Mouse (Mus musculus) liver, embryonic 14.5 days (tissue): Measurements from ENCODE around the gene Syt7. TPM values are rescaled to one million over a fixed set of nuclear protein-coding genes. Genes with fewer than 3 reads are reported as not detected.
A peak's percentile ranks its signal among the peaks of the same experiment; 100 is the strongest.

ENCODE experiments used
- ATAC-seq: fragments of 200-750 bp; cut with Nextera tagmentation; 2 replicates; pipeline ENCODE4 v1.8.0; 2017; ENCODE audit warnings: moderate number of reproducible peaks, mild to moderate bottlenecking, moderate library complexity; ENCODE audit not compliant: insufficient read depth
- DNase-seq, 3 experiments: peaks; one replicate each; pipeline ENCODE4 v3.0.0-alpha.2; 2012 to 2013; ENCODE audit warnings: low read depth in 3 of 3, low spot score in 3 of 3
- H3K27ac ChIP-seq: fragments of 300-500 bp; sonication (generic); 2 replicates; pipeline ENCODE4 v1.5.1; 2014; ENCODE audit warnings: moderate library complexity, mild to moderate bottlenecking, control low read depth, inconsistent platforms
- H3K27me3 ChIP-seq: fragments of 300-500 bp; sonication (generic); 2 replicates; pipeline ENCODE4 v1.6.1; 2014; ENCODE audit warnings: mild to moderate bottlenecking, low read length, moderate library complexity; ENCODE audit not compliant: control insufficient read depth, insufficient read depth
- H3K36me3 ChIP-seq: fragments of 300-500 bp; sonication (generic); replicated peaks from 2 replicates; pipeline ENCODE4 v1.6.1; 2014; ENCODE audit warnings: low read depth; ENCODE audit not compliant: control insufficient read depth, insufficient read depth
- H3K4me1 ChIP-seq, 2 experiments: fragments of 200-500 bp in 1 of 2; fragments of 300-500 bp in 1 of 2; sonication (generic) in 1 of 2; replicated peaks; 2 replicates each; pipeline ENCODE4 v1.6.1; 2012 to 2014; ENCODE audit warnings: antibody characterized with exemption in 1 of 2, inconsistent platforms in 1 of 2, low read length in 1 of 2; ENCODE audit not compliant: control insufficient read depth in 2 of 2, insufficient read depth in 2 of 2
- H3K4me2 ChIP-seq: fragments of 300-500 bp; sonication (generic); 2 replicates; pipeline ENCODE4 v1.6.1; 2014; ENCODE audit warnings: low read depth, mild to moderate bottlenecking, control low read depth, moderate library complexity
- H3K4me3 ChIP-seq, 2 experiments: fragments of 200-500 bp in 1 of 2; fragments of 300-500 bp in 1 of 2; sonication (generic) in 1 of 2; 2 replicates each; pipeline ENCODE4 v1.5.1; 2012 to 2014; ENCODE audit warnings: low read depth in 2 of 2, low read length in 2 of 2, mild to moderate bottlenecking in 2 of 2, control low read depth in 1 of 2, inconsistent platforms in 1 of 2, moderate library complexity in 1 of 2; ENCODE audit not compliant: insufficient read depth in 1 of 2
- H3K9ac ChIP-seq: fragments of 300-500 bp; sonication (generic); replicated peaks from 2 replicates; pipeline ENCODE4 v1.6.1; 2014; ENCODE audit warnings: mild to moderate bottlenecking, control low read depth, moderate library complexity
- H3K9me3 ChIP-seq: fragments of 300-500 bp; sonication (generic); 2 replicates; pipeline ENCODE4 v1.6.1; 2016; ENCODE audit warnings: low read length, mixed read lengths; ENCODE audit not compliant: control insufficient read depth
- CTCF ChIP-seq: IDR thresholded peaks from 2 replicates; pipeline ENCODE4 v1.5.1; 2016; ENCODE audit warnings: antibody characterized with exemption, low read depth, control low read depth
- EP300 ChIP-seq: IDR thresholded peaks from 2 replicates; pipeline ENCODE4 v1.6.1; 2016; ENCODE audit warnings: antibody characterized with exemption, low read depth
- WGBS: fragments of 180-500 bp; shearing (Covaris S2); extraction: QIAGEN DNeasy Blood & Tissue Kit; methylation state at CpG from one replicate; pipeline ENCODE4 v1.1.7; 2014; ENCODE audit not compliant: insufficient replicate concordance; 5-methylcytosine and 5-hydroxymethylcytosine counted together
- polyA plus RNA-seq, 2 experiments: library from polyadenylated mRNA; depleted of rRNA in 1 of 2; stranded (reverse) in 1 of 2; unstranded in 1 of 2; fragments of >200 nt; fragmentation: Nextera tagmentation in 1 of 2; extraction: Ambion mirVana in 1 of 2; gene quantifications; 2 replicates each; pipeline versions ENCODE4 v1.2.1 to v1.2.3; 2012 to 2014

The Syt7 gene
- polyA plus RNA-seq, 2 experiments = 0.04 to 0.37 TPM

DNA sequence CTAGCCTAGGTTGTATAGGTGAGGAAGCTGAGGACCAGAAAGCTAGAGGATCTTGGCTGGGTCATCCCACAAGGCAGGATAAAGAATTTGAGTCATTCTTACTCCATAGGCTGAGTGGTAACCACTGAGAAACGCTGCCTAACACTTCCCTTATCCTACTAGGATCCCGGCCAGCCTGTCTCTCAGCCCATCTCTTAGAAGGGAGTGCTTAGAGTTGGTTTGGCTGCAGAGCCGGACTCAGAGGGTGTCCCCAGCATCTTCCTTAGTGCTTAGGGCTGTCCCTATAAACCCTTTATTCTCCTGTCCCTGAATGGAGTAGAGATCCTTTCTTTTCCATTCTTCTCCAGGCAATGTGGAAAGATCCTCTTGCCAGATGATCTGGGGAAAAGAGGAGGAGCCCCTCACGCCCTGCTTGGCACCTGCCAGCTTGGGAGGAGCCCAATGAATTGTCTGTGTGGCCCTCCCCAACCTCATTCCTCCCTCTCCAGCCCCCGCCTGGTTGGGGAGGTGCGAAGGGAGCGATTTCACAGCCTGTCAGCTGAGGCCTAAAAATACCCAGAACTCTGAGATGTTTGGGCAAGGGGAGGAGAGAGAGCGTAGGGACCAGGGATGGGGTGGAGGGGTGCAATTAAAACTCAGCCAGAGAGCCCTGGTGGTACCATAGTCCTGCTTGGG lies 8.7 kb downstream of the Syt7 start:
- no peaks in the 10 kb centered on the region for H3K27me3 ChIP-seq
- H3K4me3 ChIP-seq = no peak overlapping the region
- ATAC-seq (no peak), DNase-seq (no peak)
- no peaks in the 10 kb centered on the region for H3K4me1 ChIP-seq
- H3K9ac ChIP-seq = no peak overlapping the region
- H3K36me3 ChIP-seq = no peaks in the 10 kb centered on the region
- 32% methylated on average over 8 of the region's 8 CpGs for WGBS
- no peak overlapping the region for H3K4me2 ChIP-seq
- TF ChIP-seq CTCF (no peak), EP300 (no peak)
- H3K27ac ChIP-seq = no peak overlapping the region
- no peaks in the 10 kb centered on the region for H3K9me3 ChIP-seq

GRCm38 (mm10) chr19:10398296-10398695 lies 9.4 kb downstream of the Syt7 start:
- Histone ChIP-seq H3K27ac (no peak overlapping the region), H3K27me3 (no peaks in the 10 kb centered on the region), H3K4me1 (no peaks in the 10 kb centered on the region), H3K9me3 (no peaks in the 10 kb centered on the region), H3K4me2 (no peak overlapping the region), H3K4me3 (no peak overlapping the region), H3K9ac (no peak overlapping the region), H3K36me3 (no peaks in the 10 kb centered on the region)
- ATAC-seq = no peak
- no peak for DNase-seq
- TF ChIP-seq CTCF = no peak
- TF ChIP-seq EP300 = no peak
- WGBS = 34% methylated on average over 6 of the region's 6 CpGs

GRCm38 (mm10) chr19:10402771-10403494 lies 14.0 kb downstream of the Syt7 start:
- ATAC-seq (no peak), DNase-seq (peak; percentile 41 to 43 (median 42))
- Histone ChIP-seq H3K4me2 (no peak overlapping the region), H3K27me3 (no peaks in the 10 kb centered on the region), H3K27ac (no peak overlapping the region), H3K9ac (no peak overlapping the region), H3K9me3 (no peaks in the 10 kb centered on the region), H3K4me3 (no peak overlapping the region), H3K36me3 (no peaks in the 10 kb centered on the region), H3K4me1 (no peaks in the 10 kb centered on the region)
- 21% methylated on average over 16 of the region's 16 CpGs for WGBS
- peak; percentile 72 for TF ChIP-seq CTCF
- no peak for TF ChIP-seq EP300

DNA sequence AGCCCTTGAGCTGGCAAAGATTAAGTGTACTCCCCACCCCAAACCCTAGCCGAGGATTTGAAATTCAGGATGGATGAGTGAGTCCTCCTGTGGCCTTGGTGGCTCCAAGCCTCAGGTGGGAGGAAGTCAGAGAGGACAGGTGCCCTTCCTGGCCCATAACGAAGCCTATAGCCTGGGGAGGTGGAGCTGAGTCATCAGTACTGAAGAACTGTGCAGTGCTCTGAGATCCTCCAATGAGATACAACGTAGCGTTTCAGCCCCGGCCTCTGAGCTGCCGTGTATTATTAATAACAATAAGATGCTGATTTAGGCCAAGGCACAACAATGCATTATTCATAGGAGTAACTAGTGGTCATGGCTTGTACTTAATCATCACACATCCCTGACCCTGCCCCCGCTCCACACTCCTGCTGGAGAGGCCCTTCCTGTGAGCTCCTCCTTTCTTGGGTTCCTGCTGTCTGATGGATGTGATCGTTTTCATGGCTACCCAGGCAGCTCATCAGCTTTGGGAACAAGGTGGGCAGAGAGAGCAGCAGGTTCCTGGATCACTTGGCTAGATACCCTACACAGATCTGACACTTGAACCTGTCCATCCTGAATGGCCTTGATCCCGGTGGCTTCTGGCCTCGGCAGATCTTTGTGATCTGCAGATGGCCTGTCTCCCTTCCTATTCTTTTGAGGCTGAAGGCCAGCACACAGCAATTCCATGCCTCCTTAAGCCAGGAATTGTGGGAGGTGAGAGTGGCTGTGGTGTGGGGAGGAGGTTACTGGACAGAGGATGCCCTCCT lies 14.9 kb downstream of the Syt7 start:
- Histone ChIP-seq H3K36me3 (no peaks in the 10 kb centered on the region), H3K4me3 (no peak overlapping the region), H3K27me3 (no peaks in the 10 kb centered on the region), H3K4me2 (no peak overlapping the region), H3K4me1 (no peaks in the 10 kb centered on the region), H3K27ac (no peak overlapping the region), H3K9me3 (no peaks in the 10 kb centered on the region), H3K9ac (no peak overlapping the region)
- WGBS = 62% methylated on average over 10 of the region's 10 CpGs
- DNase-seq = no peak
- TF ChIP-seq CTCF (no peak), EP300 (no peak)
- ATAC-seq = no peak

DNA sequence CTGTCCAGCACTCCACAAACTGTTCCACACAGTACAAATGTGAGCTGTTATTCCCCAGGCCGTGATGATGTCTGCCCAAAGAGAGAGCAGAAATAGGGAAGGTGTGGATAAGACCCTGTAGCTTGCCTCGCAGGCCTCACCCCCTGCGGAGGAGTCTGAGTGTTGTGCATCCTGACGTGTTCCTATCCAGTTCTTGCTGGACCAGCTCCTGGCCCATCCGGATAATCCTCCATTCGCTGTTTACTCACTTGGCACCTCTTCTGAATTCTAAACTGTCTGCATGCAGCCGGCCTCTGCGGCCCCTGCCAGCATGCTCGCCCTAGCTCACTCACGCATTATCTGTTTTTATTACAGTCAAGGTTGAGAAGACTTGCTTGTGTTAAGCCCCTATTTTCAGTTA lies 15.5 kb downstream of the Syt7 start:
- no peak for ATAC-seq
- Histone ChIP-seq H3K9me3 (no peaks in the 10 kb centered on the region), H3K27me3 (no peaks in the 10 kb centered on the region), H3K9ac (no peak overlapping the region), H3K4me3 (no peak overlapping the region), H3K27ac (no peak overlapping the region), H3K4me1 (no peaks in the 10 kb centered on the region), H3K4me2 (no peak overlapping the region), H3K36me3 (no peaks in the 10 kb centered on the region)
- DNase-seq = no peak
- TF ChIP-seq CTCF = no peak
- no peak for TF ChIP-seq EP300
- 61% methylated on average over 10 of the region's 10 CpGs for WGBS
